Mouse (Mus musculus): ENCODE measurements at regions not wholly inside any gene's neighbourhood (a gene's known extent, or its start where the extent isn't known, plus 50 kb on each side); places are given as distances from the start of the nearest gene placed in this dataset.

GRCm38 (mm10) chr13:101433162-101433561 lies 334.9 kb downstream of the Pik3r1 start:
- DNase-seq (ENCODE audit: inconsistent ontology term), result peak; percentile 47

GRCm38 (mm10) chr13:101427426-101428221 lies 340.4 kb downstream of the Pik3r1 start:
- DNase-seq (ENCODE audit: inconsistent ontology term), result peak; percentile 86

GRCm38 (mm10) chr13:101426461-101426860 lies 341.6 kb downstream of the Pik3r1 start:
- peak; percentile 51 for DNase-seq (ENCODE audit: inconsistent ontology term)

- DNase-seq (ENCODE audit: inconsistent ontology term), result no peak
Observed at GRCm38 (mm10) chr13:101422082-101422481, 345.9 kb downstream of the Pik3r1 start.

GRCm38 (mm10) chr13:101419457-101420025 lies 348.5 kb downstream of the Pik3r1 start:
- DNase-seq (ENCODE audit: inconsistent ontology term), result no peak

- no peak for DNase-seq (ENCODE audit: inconsistent ontology term)
Observed at GRCm38 (mm10) chr13:101418272-101418671, 349.7 kb downstream of the Pik3r1 start.

GRCm38 (mm10) chr13:101408885-101409284 lies 359.1 kb downstream of the Pik3r1 start:
- DNase-seq (ENCODE audit: inconsistent ontology term), result no peak

GRCm38 (mm10) chr13:101407633-101408032 lies 360.4 kb downstream of the Pik3r1 start:
- no peak for DNase-seq (ENCODE audit: inconsistent ontology term)

- peak; percentile 89 for DNase-seq (ENCODE audit: inconsistent ontology term)
Observed at GRCm38 (mm10) chr13:101373581-101374189, 394.3 kb downstream of the Pik3r1 start.

GRCm38 (mm10) chr13:101371906-101372305 lies 396.1 kb downstream of the Pik3r1 start:
- no peak for DNase-seq (ENCODE audit: inconsistent ontology term)

GRCm38 (mm10) chr13:101368170-101368569 lies 399.8 kb downstream of the Pik3r1 start:
- no peak for DNase-seq (ENCODE audit: inconsistent ontology term)

- DNase-seq (ENCODE audit: inconsistent ontology term), result no peak
Observed at GRCm38 (mm10) chr13:101355363-101355762, 412.7 kb downstream of the Pik3r1 start.

GRCm38 (mm10) chr13:101351123-101351522 lies 416.9 kb downstream of the Pik3r1 start:
- no peak for DNase-seq (ENCODE audit: inconsistent ontology term)

- no peak for DNase-seq (ENCODE audit: inconsistent ontology term)
Observed at GRCm38 (mm10) chr13:101349354-101349753, 418.7 kb downstream of the Pik3r1 start.

- no peak for DNase-seq (ENCODE audit: inconsistent ontology term)
Observed at GRCm38 (mm10) chr13:101338280-101338872, 429.6 kb downstream of the Pik3r1 start.

GRCm38 (mm10) chr13:101318621-101319020 lies 449.4 kb downstream of the Pik3r1 start:
- peak; percentile 84 for DNase-seq (ENCODE audit: inconsistent ontology term)

- DNase-seq (ENCODE audit: inconsistent ontology term), result no peak
Observed at GRCm38 (mm10) chr13:101316336-101316735, 451.7 kb downstream of the Pik3r1 start.

- DNase-seq (ENCODE audit: inconsistent ontology term), result no peak
Observed at GRCm38 (mm10) chr13:101314040-101314439, 454.0 kb downstream of the Pik3r1 start.

GRCm38 (mm10) chr13:101311634-101312314 lies 456.2 kb downstream of the Pik3r1 start:
- DNase-seq (ENCODE audit: inconsistent ontology term), result no peak

GRCm38 (mm10) chr13:101308724-101309123 lies 459.3 kb downstream of the Pik3r1 start:
- DNase-seq (ENCODE audit: inconsistent ontology term), result no peak

GRCm38 (mm10) chr13:101305695-101306413 lies 462.2 kb downstream of the Pik3r1 start:
- peak; percentile 79 for DNase-seq (ENCODE audit: inconsistent ontology term)
